13 mouse cellular contexts compared by ENCODE assay signal in the genomic region with DNA sequence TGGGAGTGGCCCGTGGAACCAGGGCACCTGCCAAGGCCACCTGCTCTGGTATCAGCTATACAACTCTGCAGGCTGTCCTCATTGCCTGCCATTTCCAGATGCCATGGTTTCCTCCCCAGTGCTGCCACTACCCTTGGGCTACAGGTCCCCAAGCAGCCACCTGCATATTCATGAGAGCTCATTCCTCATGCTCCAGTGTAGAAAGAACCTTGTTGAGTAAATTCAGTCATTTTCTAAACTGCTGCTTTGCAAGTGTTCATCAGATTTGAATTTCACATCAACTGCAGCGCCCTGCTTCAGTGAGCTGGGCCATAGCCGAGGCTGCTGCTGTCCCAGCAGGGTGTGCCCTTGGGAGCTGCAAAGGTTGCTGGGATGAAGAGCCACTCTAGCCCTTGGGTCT.
DNase-seq lines count a peak whose midpoint lies in the region; TF ChIP-seq lines count a peak whose summit lies in the region.
"Had no signal": no experiment of that assay in that cellular context is flagged by ENCODE, and none has a peak within 500 bp of the region (broad histone marks: within the 10 kb centered on the region; RNA-seq: fewer than 3 reads in every experiment).

No protein-coding gene starts in this region.

- no peak; the same call in 1 of the 2 replicates for TF ChIP-seq RAD21 in CH12.LX (IDR thresholded peaks at IDR 0.05; ENCODE audit: low read depth, low read length)

- dilution Hi-C loops in CH12.LX (cut with MboI; ENCODE audit: extremely low pct_ligation_motif_present, extremely low pct_unique_long_range_greater_than_20kb, low sequenced_read_pairs), result no loop called here

- peaks cover 2 to 33% of the 10 kb centered on the region in 2 experiments for H3K36me3 ChIP-seq in CH12.LX (replicated peaks in 1 of 2; ENCODE audit: control insufficient read depth in 1 of 2, insufficient read depth in 1 of 2, low read length in 1 of 2)
- no peaks in the 10 kb centered on the region for H3K36me3 ChIP-seq in splenic B cell, adult 2 months (ENCODE audit: control insufficient read depth, insufficient read depth, low read length, poor library complexity, severe bottlenecking)
- H3K36me3 ChIP-seq: stomach, embryonic 15.5 days had no signal

- no peaks in the 10 kb centered on the region for H3K9me3 ChIP-seq in CH12.LX (replicated peaks; ENCODE audit: low read length)
- H3K9me3 ChIP-seq: stomach, embryonic 15.5 days had no signal

- no peak for TF ChIP-seq EP300 in CH12.LX (IDR thresholded peaks at IDR 0.05; ENCODE audit: low read length)

- no peak for TF ChIP-seq POLR2A in CH12.LX (IDR thresholded peaks at IDR 0.05; ENCODE audit: low read depth, low read length)
- TF ChIP-seq POLR2A in cerebellum, adult 2 months (IDR thresholded peaks at IDR 0.05; ENCODE audit: borderline replicate concordance, insufficient read depth, low read length), result no peak

- no peak overlapping the region for H3K4me2 ChIP-seq in CH12.LX (ENCODE audit: insufficient read depth, low read depth, poor library complexity, severe bottlenecking)
- H3K4me2 ChIP-seq: stomach, embryonic 15.5 days had no signal

- in situ Hi-C loops in CH12.LX (cut with MboI; ENCODE audit: low pct_ligation_motif_present, low pct_unique_long_range_greater_than_20kb, low sequenced_read_pairs), result no loop called here

- 63% methylated on average over 3 of the region's 3 CpGs for WGBS in cerebellum, adult 2 months

- H3K4me3 ChIP-seq in gastrocnemius, adult 2 months, result no peak overlapping the region
- no peak overlapping the region for H3K4me3 ChIP-seq in CH12.LX (replicated peaks in 1 of 3; ENCODE audit: low read depth in 2 of 3, low read length in 2 of 3, poor library complexity in 1 of 3)
- H3K4me3 ChIP-seq in cerebellum, adult 2 months (replicated peaks; ENCODE audit: insufficient read depth, low read depth, low read length), result no peak overlapping the region
- H3K4me3 ChIP-seq: myocyte; stomach, embryonic 15.5 days had no signal

- intact Hi-C loops in gastrocnemius, adult 2 months (cut with DNase I), result no loop called here

- no peak for TF ChIP-seq CTCF in gastrocnemius, adult 2 months (IDR thresholded peaks at IDR 0.05)
- TF ChIP-seq CTCF in CH12.LX (conservative IDR thresholded peaks at IDR 0.05 in 1 of 2, IDR thresholded peaks at IDR 0.05 in 1 of 2; ENCODE audit: low read depth in 2 of 2, low read length in 2 of 2), result peak in 1 of 2 experiments; percentile 6; a peak in 1 of 4 replicates
- no peak for TF ChIP-seq CTCF in cerebellum, adult 2 months (IDR thresholded peaks at IDR 0.05; ENCODE audit: borderline replicate concordance, insufficient read depth, low read depth, low read length)

- H3K9ac ChIP-seq in CH12.LX (ENCODE audit: insufficient read depth, low read depth), result no peak overlapping the region
- H3K9ac ChIP-seq: stomach, embryonic 15.5 days had no signal

- no peak overlapping the region for H3K27ac ChIP-seq in gastrocnemius, adult 2 months
- H3K27ac ChIP-seq in CH12.LX (ENCODE audit: insufficient read depth, low read depth), result peak overlapping the region; percentile 54
- no peak overlapping the region for H3K27ac ChIP-seq in cerebellum, adult 2 months (ENCODE audit: insufficient read depth, low read length)
- H3K27ac ChIP-seq: stomach, embryonic 15.5 days had no signal

- no peaks in the 10 kb centered on the region for H3K27me3 ChIP-seq in CH12.LX (replicated peaks)
- H3K27me3 ChIP-seq in splenic B cell, adult 2 months (ENCODE audit: control insufficient read depth, insufficient read depth, low read length, poor library complexity, severe bottlenecking), result no peaks in the 10 kb centered on the region; the same call in 1 of the 2 replicates
- no peaks in the 10 kb centered on the region for H3K27me3 ChIP-seq in cerebellum, adult 2 months (ENCODE audit: control insufficient read depth, insufficient read depth, low read length)
- H3K27me3 ChIP-seq: stomach, embryonic 15.5 days had no signal

- peak; percentile 22 for DNase-seq in gastrocnemius, adult 2 months
- no peak for DNase-seq in gastrocnemius, postnatal 4 days (ENCODE audit: low spot score in 2 of 2)
- peak; percentile 79 for DNase-seq in CH12.LX (ENCODE audit: extremely low read depth)
- peak; percentile 65 for DNase-seq in kidney, adult 9 months
- peak; percentile 11 for DNase-seq in splenic B cell, adult 2 months (ENCODE audit: low read depth, low spot score)
- DNase-seq in right cerebral cortex, adult 2 months (ENCODE audit: low spot score in 2 of 2), result no peak
- no peak for DNase-seq in cerebellum, adult 2 months
- no peak for DNase-seq in adrenal gland, adult (ENCODE audit: inconsistent age in 2 of 2, low spot score in 1 of 2)
- DNase-seq: cerebellum, adult 11 months; lung, adult 18-20 months; right cerebral cortex, postnatal 25 days had no signal

- peaks cover 14 to 61% of the 10 kb centered on the region in 2 experiments for H3K4me1 ChIP-seq in CH12.LX (ENCODE audit: control insufficient read depth in 1 of 2, insufficient read depth in 2 of 2)
- peaks cover 23% of the 10 kb centered on the region for H3K4me1 ChIP-seq in cerebellum, adult 2 months (ENCODE audit: control insufficient read depth, insufficient read depth, low read length)
- H3K4me1 ChIP-seq: stomach, embryonic 15.5 days had no signal

- no peaks in the 10 kb centered on the region for H3K79me2 ChIP-seq in CH12.LX (replicated peaks; ENCODE audit: control insufficient read depth, extremely low read depth, insufficient read depth, poor library complexity, severe bottlenecking)

TF ChIP-seq in CH12.LX, 34 proteins besides CTCF, POLR2A, EP300 and RAD21:
- TF ChIP-seq CHD1 (IDR thresholded peaks at IDR 0.05; ENCODE audit: low read depth, low read length) (no peak), CHD2 (IDR thresholded peaks at IDR 0.05; ENCODE audit: low read length) (no peak), UBTF (IDR thresholded peaks at IDR 0.05; ENCODE audit: low read depth, low read length) (no peak), MEF2A (IDR thresholded peaks at IDR 0.05; ENCODE audit: borderline replicate concordance, low read depth, low read length) (peak; percentile 53; the same call in 1 of the 2 replicates), KAT2A (IDR thresholded peaks at IDR 0.05; ENCODE audit: insufficient replicate concordance, low read length) (no peak), USF2 (conservative IDR thresholded peaks at IDR 0.05; ENCODE audit: low read depth, low read length) (no peak), ZC3H11A (IDR thresholded peaks at IDR 0.05; ENCODE audit: low read depth, low read length) (no peak), ETS1 (conservative IDR thresholded peaks at IDR 0.05; ENCODE audit: low read depth, low read length) (peak; percentile 53), SIN3A (IDR thresholded peaks at IDR 0.05; ENCODE audit: low read length) (0 out of 2 replicates have a peak, but pooled peaks have one; percentile 33), IRF4 (IDR thresholded peaks at IDR 0.05; ENCODE audit: low read depth, low read length) (peak; percentile 60; the same call in 1 of the 2 replicates), TCF12 (IDR thresholded peaks at IDR 0.05; ENCODE audit: low read depth, low read length) (peak; percentile 37; the same call in 1 of the 2 replicates), MAX (IDR thresholded peaks at IDR 0.05; ENCODE audit: low read length) (peak; percentile 39; the same call in 1 of the 2 replicates), BHLHE40 (IDR thresholded peaks at IDR 0.05; ENCODE audit: low read depth, low read length) (peak; percentile 52; the same call in 1 of the 2 replicates), NRF1 (IDR thresholded peaks at IDR 0.05; ENCODE audit: low read depth, low read length) (no peak), ZNF384 (IDR thresholded peaks at IDR 0.05; ENCODE audit: low read depth, low read length) (no peak), E2F4 (IDR thresholded peaks at IDR 0.05; ENCODE audit: insufficient replicate concordance, low read depth, low read length) (no peak), JUND (conservative IDR thresholded peaks at IDR 0.05; ENCODE audit: low read depth, low read length) (no peak), ELF1 (IDR thresholded peaks at IDR 0.05; ENCODE audit: low read depth, low read length) (no peak), SMC3 (IDR thresholded peaks at IDR 0.05; ENCODE audit: low read depth, low read length) (no peak)

Comparison
In these comparisons a context has a peak if more than half of its experiments do, and no peak if none do; other contexts are left out.
1. DNase-seq: peak in gastrocnemius, adult 2 months (single experiment), CH12.LX (single experiment), kidney, adult 9 months (single experiment) and splenic B cell, adult 2 months (single experiment); none in gastrocnemius, postnatal 4 days (0 of 2), right cerebral cortex, adult 2 months (0 of 2), cerebellum, adult 2 months (0 of 2) and adrenal gland, adult (0 of 2).